Mouse (Mus musculus) stomach, embryonic 14.5 days (tissue): ENCODE data around the gene Gcfc2. TPM values are rescaled to one million over a fixed set of nuclear protein-coding genes. Genes with fewer than 3 reads are reported as not detected.

Source experiments
- ATAC-seq: fragments of 200-750 bp; cut with Nextera tagmentation; 2 replicates; pipeline ENCODE4 v1.8.0; 2017; ENCODE audit warnings: low read depth, moderate TSS enrichment; ENCODE audit not compliant: insufficient number of reproducible peaks, insufficient read depth, low FRiP score
- H3K27ac ChIP-seq: fragments of 300-500 bp; sonication (generic); 2 replicates; pipeline ENCODE4 v1.5.1; 2014; ENCODE audit warnings: mild to moderate bottlenecking, low read length, moderate library complexity, mixed read lengths
- H3K27me3 ChIP-seq: fragments of 300-500 bp; sonication (generic); 2 replicates; pipeline ENCODE4 v1.6.1; 2014; ENCODE audit warnings: low read length, control low read depth, mixed read lengths; ENCODE audit not compliant: control insufficient read depth, insufficient read depth
- H3K36me3 ChIP-seq: fragments of 300-500 bp; sonication (generic); 2 replicates; pipeline ENCODE4 v1.6.1; 2014; ENCODE audit warnings: mild to moderate bottlenecking, control low read depth, low read length, moderate library complexity, mixed read lengths; ENCODE audit not compliant: control insufficient read depth, insufficient read depth
- H3K4me1 ChIP-seq: fragments of 300-500 bp; sonication (generic); 2 replicates; pipeline ENCODE4 v1.6.1; 2014; ENCODE audit warnings: low read length, control low read depth, mixed read lengths; ENCODE audit not compliant: control insufficient read depth, insufficient read depth
- H3K4me2 ChIP-seq: fragments of 300-500 bp; sonication (generic); replicated peaks from 2 replicates; pipeline ENCODE4 v1.6.1; 2014; ENCODE audit warnings: low read depth, low read length, control low read depth
- H3K4me3 ChIP-seq: fragments of 300-500 bp; sonication (generic); 2 replicates; pipeline ENCODE4 v1.5.1; 2014; ENCODE audit warnings: low read depth, low read length, control low read depth
- H3K9ac ChIP-seq: fragments of 300-500 bp; sonication (generic); replicated peaks from 2 replicates; pipeline ENCODE4 v1.6.1; 2014; ENCODE audit warnings: low read depth, mild to moderate bottlenecking, control low read depth, low read length, moderate library complexity, mixed read lengths
- H3K9me3 ChIP-seq: fragments of 300-500 bp; sonication (generic); 2 replicates; pipeline ENCODE4 v1.6.1; 2016; ENCODE audit warnings: low read depth, low read length, control low read depth; ENCODE audit not compliant: control insufficient read depth
- WGBS: fragments of 180-500 bp; shearing (Covaris S2); extraction: QIAGEN DNeasy Blood & Tissue Kit; methylation state at CpG from one replicate; pipeline ENCODE4 v1.1.7; 2014; 5-methylcytosine and 5-hydroxymethylcytosine counted together
- polyA plus RNA-seq: library from polyadenylated mRNA; unstranded; fragments of >200 nt; fragmentation: Nextera tagmentation; extraction: Ambion mirVana; gene quantifications from 2 replicates; pipeline ENCODE4 v1.2.1, GENCODE M21; 2014

Gcfc2 gene
- polyA plus RNA-seq, 1 experiment from 2014 or later = 17.1 TPM

DNA sequence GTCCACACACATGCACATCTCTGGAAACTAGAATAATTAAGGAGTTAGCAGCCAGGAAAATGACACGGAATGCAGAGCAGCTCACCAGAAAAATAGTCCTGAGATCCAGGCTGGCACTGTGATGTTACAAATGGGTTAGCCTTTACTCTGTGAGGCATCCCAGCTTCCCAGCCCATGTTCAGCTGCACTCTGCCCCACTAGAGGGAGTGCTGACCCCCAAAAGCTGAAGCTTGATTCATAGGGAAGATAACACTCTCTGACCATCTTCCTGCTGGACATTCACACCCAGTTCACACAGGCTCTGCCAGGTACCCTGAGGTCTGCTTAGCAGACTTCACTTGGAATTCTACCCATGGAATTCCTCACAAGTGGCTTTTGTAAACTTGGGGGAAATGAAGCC lies 36.8 kb downstream of the Gcfc2 start:
- H3K27me3 ChIP-seq = no peaks in the 10 kb centered on the region
- ATAC-seq = no peak
- no peak overlapping the region for H3K4me2 ChIP-seq
- peaks cover 6% of the 10 kb centered on the region; the same call in 1 of the 2 replicates for H3K4me1 ChIP-seq
- WGBS = 88% methylated on average over 1 of the region's 1 CpGs
- no peak overlapping the region for H3K27ac ChIP-seq
- no peak overlapping the region for H3K9ac ChIP-seq
- no peak overlapping the region for H3K4me3 ChIP-seq
- H3K9me3 ChIP-seq = peaks cover 5% of the 10 kb centered on the region; the same call in 1 of the 2 replicates
- H3K36me3 ChIP-seq = peaks cover 61% of the 10 kb centered on the region

- H3K27ac ChIP-seq = no peak within 1 kb of the TSS
- H3K4me2 ChIP-seq = peak within 1 kb of the TSS; percentile 72
- ATAC-seq = peak; percentile 97
- H3K9me3 ChIP-seq = no peaks in the 10 kb centered on the region
- H3K27me3 ChIP-seq = no peaks in the 10 kb centered on the region
- H3K36me3 ChIP-seq = peaks cover 26% of the 10 kb centered on the region
- peaks cover 6% of the 10 kb centered on the region; the same call in 1 of the 2 replicates for H3K4me1 ChIP-seq
- under 1% methylated on average over 44 of the region's 44 CpGs for WGBS
- H3K4me3 ChIP-seq = peak within 1 kb of the TSS; percentile 85
- peak within 1 kb of the TSS; percentile 53 for H3K9ac ChIP-seq
Observed at GRCm38 (mm10) chr6:81965296-81966067, 42.0 kb downstream of the Gcfc2 start, which contains the start of gene Mrpl19. Mrpl19 (minus strand) TSS chr6:81965958.

DNA sequence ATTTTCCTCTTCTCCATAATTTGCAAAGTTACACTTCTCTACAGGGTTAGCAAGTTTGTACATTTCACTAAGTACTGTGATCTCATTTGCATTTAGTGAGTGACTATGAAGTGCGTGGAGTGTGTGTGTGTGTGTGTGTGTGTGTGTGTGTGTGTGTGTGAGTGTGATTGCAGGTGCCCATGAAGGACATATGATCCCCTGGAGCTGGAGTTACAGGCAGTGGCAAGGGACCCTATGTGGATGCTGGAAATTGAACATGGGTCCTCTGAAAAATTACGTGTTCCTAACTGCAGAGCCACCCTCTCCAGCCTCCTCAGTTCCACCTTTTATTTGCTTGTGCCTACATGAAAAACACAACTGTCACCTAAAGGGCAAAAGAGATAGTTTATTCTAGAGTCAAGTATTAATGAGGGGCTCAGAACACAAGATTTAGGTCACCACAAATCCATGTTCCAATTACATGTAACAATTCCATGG lies 42.6 kb downstream of the Gcfc2 start:
- 39% methylated on average over 2 of the region's 2 CpGs for WGBS
- peak; percentile 59; the same call in 1 of the 2 replicates for ATAC-seq
- peak overlapping the region; percentile 85 for H3K4me3 ChIP-seq
- peaks cover 6% of the 10 kb centered on the region; the same call in 1 of the 2 replicates for H3K4me1 ChIP-seq
- H3K36me3 ChIP-seq = peaks cover 19% of the 10 kb centered on the region
- H3K4me2 ChIP-seq = peak overlapping the region; percentile 72
- H3K27me3 ChIP-seq = no peaks in the 10 kb centered on the region
- H3K9me3 ChIP-seq = no peaks in the 10 kb centered on the region
- no peak overlapping the region for H3K27ac ChIP-seq
- H3K9ac ChIP-seq = 0 out of 2 replicates have a peak overlapping the region, but pooled peaks have one; percentile 53

GRCm38 (mm10) chr6:81971196-81971595 lies 47.7 kb downstream of the Gcfc2 start:
- H3K36me3 ChIP-seq = no peaks in the 10 kb centered on the region
- H3K27ac ChIP-seq = no peak overlapping the region
- no peak overlapping the region for H3K4me2 ChIP-seq
- ATAC-seq = no peak
- no peak overlapping the region for H3K9ac ChIP-seq
- no peak overlapping the region for H3K4me3 ChIP-seq
- no peaks in the 10 kb centered on the region for H3K4me1 ChIP-seq
- H3K27me3 ChIP-seq = no peaks in the 10 kb centered on the region
- WGBS = 85% methylated on average over 7 of the region's 7 CpGs
- no peaks in the 10 kb centered on the region for H3K9me3 ChIP-seq

DNA sequence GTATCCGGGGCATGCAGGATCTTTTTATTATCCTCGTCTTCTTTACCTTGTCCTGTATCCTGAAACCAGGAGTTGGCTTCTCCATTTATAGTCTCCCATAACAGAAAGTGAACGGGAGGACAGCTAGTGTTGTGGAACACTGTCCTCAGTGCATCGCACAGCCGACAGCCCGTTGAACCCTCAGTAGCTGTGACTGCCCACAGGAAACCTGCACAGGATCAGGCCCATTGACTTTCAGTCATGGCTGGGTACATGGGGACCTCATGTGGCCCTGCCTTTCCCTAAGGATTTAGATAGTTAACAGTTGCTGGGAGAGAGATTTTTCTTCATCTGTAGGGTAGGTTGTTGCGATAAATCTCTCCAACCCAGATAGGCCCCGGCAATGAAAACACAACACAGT lies 49.1 kb downstream of the Gcfc2 start:
- Histone ChIP-seq H3K27ac (no peak overlapping the region), H3K36me3 (no peaks in the 10 kb centered on the region), H3K4me3 (no peak overlapping the region), H3K4me2 (no peak overlapping the region), H3K9me3 (no peaks in the 10 kb centered on the region), H3K9ac (no peak overlapping the region), H3K4me1 (no peaks in the 10 kb centered on the region), H3K27me3 (no peaks in the 10 kb centered on the region)
- WGBS = 87% methylated on average over 8 of the region's 8 CpGs
- ATAC-seq = no peak

DNA sequence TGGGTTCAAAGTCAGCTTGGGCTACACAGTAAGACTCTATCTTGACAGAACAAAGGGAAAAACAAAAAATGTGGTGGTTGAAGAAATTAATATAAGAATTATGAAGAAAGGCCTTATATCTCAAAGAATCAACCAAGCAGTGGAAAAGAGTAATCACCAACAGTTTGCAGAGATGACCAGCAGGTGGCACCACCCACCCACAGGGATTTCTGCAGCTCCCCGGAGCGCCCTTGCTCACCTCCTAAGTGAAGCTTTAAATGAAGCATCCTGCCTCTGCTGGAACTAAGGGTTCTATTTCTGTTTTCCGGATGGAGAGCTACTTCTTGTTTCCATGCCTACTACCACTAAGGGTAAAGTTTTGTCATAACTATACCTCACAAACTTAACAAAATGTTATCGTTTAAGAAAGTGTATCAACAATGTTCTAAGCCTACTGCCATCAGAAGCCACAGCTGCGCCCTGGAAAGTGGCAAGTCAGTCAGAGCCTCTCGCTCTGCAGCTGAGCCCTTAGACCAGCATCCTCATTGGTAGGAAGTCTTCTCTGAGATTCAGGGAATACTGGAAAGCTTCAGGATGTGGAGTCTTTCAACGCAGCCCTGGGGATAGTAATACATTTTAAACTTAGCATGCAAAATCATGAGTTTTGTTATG lies 52.6 kb downstream of the Gcfc2 start:
- no peaks in the 10 kb centered on the region for H3K36me3 ChIP-seq
- no peak overlapping the region for H3K4me2 ChIP-seq
- H3K4me3 ChIP-seq = no peak overlapping the region
- no peak overlapping the region for H3K27ac ChIP-seq
- WGBS = 29% methylated on average over 7 of the region's 7 CpGs
- no peak overlapping the region for H3K9ac ChIP-seq
- H3K4me1 ChIP-seq = no peaks in the 10 kb centered on the region
- H3K27me3 ChIP-seq = no peaks in the 10 kb centered on the region
- peak; percentile 65; the same call in 1 of the 2 replicates for ATAC-seq
- H3K9me3 ChIP-seq = no peaks in the 10 kb centered on the region

DNA sequence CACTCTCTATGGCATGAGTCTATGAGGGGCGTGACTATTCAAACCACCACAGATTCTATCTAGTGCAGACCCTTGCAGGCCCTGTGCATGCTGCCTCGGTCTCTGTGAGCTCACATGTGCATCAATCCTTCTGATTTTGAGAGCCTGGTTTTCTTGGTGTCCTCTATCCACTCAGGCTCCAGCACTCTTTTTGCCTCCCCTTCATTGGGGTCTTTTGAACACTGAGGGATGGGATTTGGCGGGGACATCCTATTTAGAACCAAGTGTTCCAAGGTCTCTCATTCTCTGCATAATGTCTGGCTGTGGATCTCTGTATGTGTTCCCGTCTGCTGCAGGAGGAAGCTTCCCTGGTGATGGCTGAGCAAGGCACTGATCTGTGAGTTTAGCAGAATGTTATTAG lies 55.8 kb downstream of the Gcfc2 start:
- Histone ChIP-seq H3K9me3 (no peaks in the 10 kb centered on the region), H3K4me3 (no peak overlapping the region), H3K36me3 (no peaks in the 10 kb centered on the region), H3K27ac (no peak overlapping the region), H3K9ac (no peak overlapping the region), H3K27me3 (no peaks in the 10 kb centered on the region), H3K4me2 (no peak overlapping the region), H3K4me1 (no peaks in the 10 kb centered on the region)
- ATAC-seq = no peak
- WGBS = 88% methylated on average over 4 of the region's 4 CpGs

- Histone ChIP-seq H3K4me1 (peaks cover 4% of the 10 kb centered on the region; the same call in 1 of the 2 replicates), H3K27me3 (no peaks in the 10 kb centered on the region), H3K9ac (no peak overlapping the region), H3K4me3 (no peak overlapping the region), H3K27ac (no peak overlapping the region), H3K36me3 (no peaks in the 10 kb centered on the region), H3K9me3 (no peaks in the 10 kb centered on the region), H3K4me2 (no peak overlapping the region)
- no peak for ATAC-seq
- 93% methylated on average over 8 of the region's 8 CpGs for WGBS
Observed at GRCm38 (mm10) chr6:81986171-81986570, 62.7 kb downstream of the Gcfc2 start.
